Mouse (Mus musculus): Measurements from ENCODE around the gene Exoc4. TPM values are rescaled to one million over a fixed set of nuclear protein-coding genes. Genes with fewer than 3 reads are reported as not detected.

Gene Exoc4
- polyA plus RNA-seq, 2 experiments = 16.8 to 24.2 TPM

- Histone ChIP-seq H3K27ac (replicated peaks; ENCODE audit: low read depth, low read length) (no peak overlapping the region), H3K9me3 (ENCODE audit: control insufficient read depth, low read length) (no peaks in the 10 kb centered on the region), H3K36me3 (ENCODE audit: control insufficient read depth, insufficient read depth, low read length) (no peaks in the 10 kb centered on the region), H3K9ac (ENCODE audit: low read depth, low read length, severe bottlenecking) (no peak overlapping the region), H3K4me1 (ENCODE audit: control insufficient read depth, insufficient read depth, low read length) (no peaks in the 10 kb centered on the region), H3K4me2 (replicated peaks; ENCODE audit: low read depth, low read length, severe bottlenecking) (no peak overlapping the region), H3K4me3 (replicated peaks; ENCODE audit: low read length) (no peak overlapping the region), H3K27me3 (ENCODE audit: control insufficient read depth, insufficient read depth, low read length) (no peaks in the 10 kb centered on the region)
- TF ChIP-seq POLR2A (IDR thresholded peaks at IDR 0.05; ENCODE audit: borderline replicate concordance, extremely low read depth, insufficient read depth, insufficient read length) = no peak
- WGBS = 48% methylated on average over 3 of the region's 3 CpGs
- ATAC-seq (ENCODE audit: low FRiP score, low read depth) = no peak
- DNase-seq (ENCODE audit: low spot score) = no peak
Observed at GRCm38 (mm10) chr6:33465392-33465791, 216.5 kb downstream of the Exoc4 start.

GRCm38 (mm10) chr6:33466168-33466839 lies 217.4 kb downstream of the Exoc4 start:
- Histone ChIP-seq H3K9ac (ENCODE audit: low read depth, low read length, severe bottlenecking) (no peak overlapping the region), H3K4me3 (replicated peaks; ENCODE audit: low read length) (no peak overlapping the region), H3K4me2 (replicated peaks; ENCODE audit: low read depth, low read length, severe bottlenecking) (no peak overlapping the region), H3K4me1 (ENCODE audit: control insufficient read depth, insufficient read depth, low read length) (no peaks in the 10 kb centered on the region), H3K27ac (replicated peaks; ENCODE audit: low read depth, low read length) (no peak overlapping the region), H3K9me3 (ENCODE audit: control insufficient read depth, low read length) (no peaks in the 10 kb centered on the region), H3K27me3 (ENCODE audit: control insufficient read depth, insufficient read depth, low read length) (no peaks in the 10 kb centered on the region), H3K36me3 (ENCODE audit: control insufficient read depth, insufficient read depth, low read length) (no peaks in the 10 kb centered on the region)
- no peak for TF ChIP-seq POLR2A (IDR thresholded peaks at IDR 0.05; ENCODE audit: borderline replicate concordance, extremely low read depth, insufficient read depth, insufficient read length)
- DNase-seq (ENCODE audit: low spot score) = no peak
- WGBS = 86% methylated on average over 5 of the region's 5 CpGs
- no peak for ATAC-seq (ENCODE audit: low FRiP score, low read depth)

GRCm38 (mm10) chr6:33468480-33468879 lies 219.6 kb downstream of the Exoc4 start:
- Histone ChIP-seq H3K9me3 (ENCODE audit: control insufficient read depth, low read length) (no peaks in the 10 kb centered on the region), H3K4me1 (ENCODE audit: control insufficient read depth, insufficient read depth, low read length) (no peaks in the 10 kb centered on the region), H3K9ac (ENCODE audit: low read depth, low read length, severe bottlenecking) (no peak overlapping the region), H3K27me3 (ENCODE audit: control insufficient read depth, insufficient read depth, low read length) (no peaks in the 10 kb centered on the region), H3K4me2 (replicated peaks; ENCODE audit: low read depth, low read length, severe bottlenecking) (no peak overlapping the region), H3K27ac (replicated peaks; ENCODE audit: low read depth, low read length) (no peak overlapping the region), H3K36me3 (ENCODE audit: control insufficient read depth, insufficient read depth, low read length) (no peaks in the 10 kb centered on the region), H3K4me3 (replicated peaks; ENCODE audit: low read length) (no peak overlapping the region)
- ATAC-seq (ENCODE audit: low FRiP score, low read depth) = no peak
- TF ChIP-seq POLR2A (IDR thresholded peaks at IDR 0.05; ENCODE audit: borderline replicate concordance, extremely low read depth, insufficient read depth, insufficient read length) = no peak
- WGBS = 90% methylated on average over 5 of the region's 5 CpGs
- no peak for DNase-seq (ENCODE audit: low spot score)

GRCm38 (mm10) chr6:33476134-33476533 lies 227.2 kb downstream of the Exoc4 start:
- Histone ChIP-seq H3K4me1 (ENCODE audit: control insufficient read depth, insufficient read depth, low read length) (no peaks in the 10 kb centered on the region), H3K4me2 (replicated peaks; ENCODE audit: low read depth, low read length, severe bottlenecking) (no peak overlapping the region), H3K4me3 (replicated peaks; ENCODE audit: low read length) (no peak overlapping the region), H3K9me3 (ENCODE audit: control insufficient read depth, low read length) (no peaks in the 10 kb centered on the region), H3K27me3 (ENCODE audit: control insufficient read depth, insufficient read depth, low read length) (no peaks in the 10 kb centered on the region), H3K27ac (replicated peaks; ENCODE audit: low read depth, low read length) (no peak overlapping the region), H3K9ac (ENCODE audit: low read depth, low read length, severe bottlenecking) (no peak overlapping the region), H3K36me3 (ENCODE audit: control insufficient read depth, insufficient read depth, low read length) (no peaks in the 10 kb centered on the region)
- 90% methylated on average over 2 of the region's 2 CpGs for WGBS
- no peak for ATAC-seq (ENCODE audit: low FRiP score, low read depth)
- no peak for DNase-seq (ENCODE audit: low spot score)
- no peak for TF ChIP-seq POLR2A (IDR thresholded peaks at IDR 0.05; ENCODE audit: borderline replicate concordance, extremely low read depth, insufficient read depth, insufficient read length)

- H3K9me3 ChIP-seq (ENCODE audit: control insufficient read depth, low read length) = no peaks in the 10 kb centered on the region
- no peaks in the 10 kb centered on the region for H3K36me3 ChIP-seq (ENCODE audit: control insufficient read depth, insufficient read depth, low read length)
- H3K4me3 ChIP-seq (replicated peaks; ENCODE audit: low read length) = no peak overlapping the region
- no peak for ATAC-seq (ENCODE audit: low FRiP score, low read depth)
- no peak overlapping the region for H3K4me2 ChIP-seq (replicated peaks; ENCODE audit: low read depth, low read length, severe bottlenecking)
- no peak for DNase-seq (ENCODE audit: low spot score)
- H3K27ac ChIP-seq (replicated peaks; ENCODE audit: low read depth, low read length) = no peak overlapping the region
- TF ChIP-seq POLR2A (IDR thresholded peaks at IDR 0.05; ENCODE audit: borderline replicate concordance, extremely low read depth, insufficient read depth, insufficient read length) = no peak
- no peaks in the 10 kb centered on the region for H3K27me3 ChIP-seq (ENCODE audit: control insufficient read depth, insufficient read depth, low read length)
- H3K9ac ChIP-seq (ENCODE audit: low read depth, low read length, severe bottlenecking) = no peak overlapping the region
- 75% methylated on average over 9 of the region's 9 CpGs for WGBS
- H3K4me1 ChIP-seq (ENCODE audit: control insufficient read depth, insufficient read depth, low read length) = no peaks in the 10 kb centered on the region
Observed at GRCm38 (mm10) chr6:33484568-33484967, 235.7 kb downstream of the Exoc4 start.

All from limb, embryonic 14.5 days (tissue).